Mouse (Mus musculus): Measurements from ENCODE around the gene Mif4gd. TPM values are rescaled to one million over a fixed set of nuclear protein-coding genes. Genes with fewer than 3 reads are reported as not detected.
"Not testable (repeated sequence)": the region's sequence is repeated elsewhere in the genome, so short reads cannot be mapped to it uniquely, and the experiment has no call there.

Gene Mif4gd
- total RNA-seq (2021) = 10 to 100 TPM; 38.3 to 38.7 TPM
- long read RNA-seq, experiment 1, transcript Mif4gd-201 (6 exons, 1,372 nt) = major isoform, 14 of 31 reads
- long read RNA-seq, experiment 1, partial matches to known transcripts = 3 of 31 reads
- long read RNA-seq, experiment 1, other reads (novel, unspliced or antisense) = 10 of 31 reads
- long read RNA-seq, experiment 2, transcript Mif4gd-201 (6 exons, 1,372 nt) = major isoform, 13 of 31 reads
- long read RNA-seq, experiment 2, transcript Mif4gd-202 (6 exons, 993 nt) = minor isoform, 6 of 31 reads
- long read RNA-seq, experiment 2, partial matches to known transcripts = 0 of 31 reads
- long read RNA-seq, experiment 2, other reads (novel, unspliced or antisense) = 11 of 31 reads

DNA sequence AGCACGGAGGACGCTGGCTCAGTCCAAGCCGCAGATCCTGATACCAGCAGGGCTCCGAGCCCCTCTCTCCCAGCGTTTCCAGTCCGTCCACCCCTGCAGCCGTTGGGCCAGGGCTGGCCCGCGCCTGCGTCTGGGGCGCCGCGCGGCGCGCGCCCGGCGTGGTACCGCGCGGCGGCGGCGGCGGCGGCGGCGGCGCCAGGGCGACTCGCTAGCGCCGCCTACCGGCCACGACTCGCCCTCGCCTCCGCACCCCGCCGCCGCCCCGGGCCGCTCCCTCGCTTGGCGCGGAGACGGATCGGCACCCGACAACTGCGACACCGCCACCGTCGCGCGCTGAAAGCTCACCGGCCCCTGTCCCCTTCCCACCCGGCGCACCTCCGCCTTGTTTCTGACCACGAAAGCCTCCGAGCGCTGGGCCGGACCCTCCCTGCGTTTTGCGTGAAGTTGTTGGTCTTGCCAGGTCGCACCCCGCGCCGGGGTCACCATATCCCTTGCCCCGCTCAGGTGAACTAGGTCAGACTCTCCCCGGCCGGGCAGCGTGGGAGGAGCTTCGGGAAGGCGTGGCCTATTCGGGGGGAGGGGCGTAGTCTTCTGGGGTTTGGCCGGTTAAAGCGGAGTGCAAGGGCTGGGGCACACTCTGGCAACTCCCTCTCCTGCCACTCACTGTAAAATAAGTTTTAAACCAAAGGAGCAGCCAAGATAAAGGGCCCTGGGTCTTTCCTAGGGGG lies at the start of gene Mif4gd:
Gene Mif4gd, minus strand, starts transcription at position 560 of the 728 bp plus-strand sequence.
- DNase-seq = peak; percentile 89

DNA sequence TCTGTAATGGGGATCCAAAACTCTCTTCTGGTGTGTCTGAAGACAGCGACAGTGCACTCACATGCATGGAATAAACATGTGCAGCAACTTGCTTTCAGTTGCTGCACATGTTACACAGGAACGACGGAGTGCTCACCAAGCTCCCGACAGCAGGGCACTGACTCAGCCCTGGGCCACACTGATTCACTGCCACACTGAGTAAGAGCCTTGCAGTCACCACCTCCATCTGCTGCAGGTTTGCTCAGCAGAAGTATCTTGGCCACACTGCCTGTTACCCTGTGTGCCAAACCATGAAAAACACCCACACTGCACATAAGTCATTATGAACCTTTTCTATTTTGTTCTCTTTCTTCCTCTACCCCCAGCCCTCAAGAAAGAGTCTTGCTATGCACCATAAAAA lies 47.6 kb upstream of the Mif4gd start:
- no peak for DNase-seq

DNA sequence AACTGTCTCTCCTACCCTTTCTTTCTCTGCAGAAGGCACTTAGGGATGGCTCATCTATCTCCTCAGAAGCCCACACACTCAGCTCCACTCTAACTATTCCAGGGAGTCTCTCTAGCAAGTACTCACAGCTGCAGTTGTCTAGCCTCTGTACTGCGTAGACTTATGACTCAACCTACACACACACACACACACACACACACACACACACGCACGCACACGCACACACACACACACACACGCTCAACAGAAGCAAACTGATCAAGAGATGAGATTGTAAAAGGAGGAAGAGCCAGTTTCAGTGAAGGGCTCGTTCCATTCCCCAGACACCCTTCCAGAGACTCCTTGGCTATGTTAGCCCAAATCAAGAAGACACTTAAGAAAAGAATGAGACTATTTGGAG lies 45.8 kb upstream of the Mif4gd start:
- no peak for DNase-seq

DNA sequence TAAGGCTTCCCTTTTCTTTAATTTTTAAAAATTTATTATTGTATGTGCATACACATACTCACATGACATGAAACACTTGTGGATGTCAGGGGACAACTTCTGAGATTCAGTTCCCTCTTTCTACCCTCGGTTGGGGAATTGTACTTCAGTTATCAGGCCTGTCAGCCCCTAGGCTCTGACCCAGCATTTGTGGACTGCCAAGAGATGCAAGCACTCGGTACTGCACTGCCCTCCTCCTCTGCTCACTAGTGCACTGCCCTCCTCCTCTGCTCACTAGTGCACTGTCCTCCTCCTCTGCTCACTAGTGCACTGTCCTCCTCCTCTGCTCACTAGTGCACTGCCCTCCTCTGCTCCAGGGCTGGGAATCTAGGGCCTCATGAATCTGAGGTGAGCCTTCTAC lies 41.4 kb upstream of the Mif4gd start:
- DNase-seq = no peak

DNA sequence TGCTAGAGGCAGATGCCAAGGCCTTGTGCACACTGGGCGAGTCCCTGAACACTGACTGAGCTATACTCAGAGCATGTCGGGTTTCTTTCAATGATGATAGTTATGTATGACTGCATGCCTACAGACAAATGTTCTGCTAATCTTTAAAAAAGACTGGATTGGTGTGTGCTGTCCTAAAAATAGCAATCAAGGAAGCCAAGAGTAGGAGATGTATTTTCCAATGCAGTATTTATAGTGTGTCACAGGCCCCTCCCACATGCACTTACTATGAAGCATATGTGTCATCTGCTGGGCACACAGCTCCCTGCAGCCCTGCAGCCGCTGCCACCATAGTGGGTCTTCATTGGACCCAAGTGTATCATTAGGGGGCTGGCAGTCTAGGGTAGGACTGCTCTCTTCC lies 40.4 kb upstream of the Mif4gd start:
- DNase-seq = no peak

DNA sequence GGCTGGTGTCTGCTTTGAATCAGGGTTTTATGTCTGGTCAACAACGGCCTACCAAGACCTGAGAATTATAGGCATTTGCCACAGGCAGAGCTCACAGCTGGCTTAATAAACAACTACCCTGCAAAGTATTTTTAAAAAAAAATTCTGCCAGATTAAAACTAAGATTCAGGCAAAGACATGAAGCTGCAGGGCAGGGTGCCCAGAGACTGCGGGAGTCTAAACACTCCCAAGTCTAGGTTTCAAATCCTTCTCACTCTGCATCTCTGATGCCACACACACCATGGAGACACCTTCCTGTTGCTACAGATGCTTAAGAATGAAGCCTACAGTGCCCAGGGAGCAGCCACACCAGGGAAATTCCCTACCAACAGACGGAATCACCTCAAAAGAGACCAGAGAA lies 38.9 kb upstream of the Mif4gd start:
- DNase-seq = no peak

DNA sequence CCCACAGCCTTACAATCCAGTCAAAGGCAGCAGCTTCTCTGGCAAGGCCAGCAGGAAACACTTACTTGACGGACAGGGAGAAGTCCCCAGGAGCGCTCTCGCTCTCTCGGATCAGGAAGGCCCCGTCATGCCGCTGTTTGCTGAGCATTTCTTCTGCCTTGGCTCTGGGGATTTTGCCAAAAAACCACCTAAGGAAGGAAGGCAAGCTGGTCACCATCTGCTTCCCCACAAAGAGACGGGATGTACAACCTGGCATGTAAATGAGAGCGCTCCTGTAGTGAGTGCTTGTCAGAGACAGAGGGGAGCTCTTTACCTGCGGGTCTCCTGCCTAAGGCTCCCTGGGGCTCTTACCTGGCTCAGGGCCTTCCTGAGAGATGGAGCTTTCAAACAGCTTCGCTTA lies 36.9 kb upstream of the Mif4gd start:
- no peak for DNase-seq

DNA sequence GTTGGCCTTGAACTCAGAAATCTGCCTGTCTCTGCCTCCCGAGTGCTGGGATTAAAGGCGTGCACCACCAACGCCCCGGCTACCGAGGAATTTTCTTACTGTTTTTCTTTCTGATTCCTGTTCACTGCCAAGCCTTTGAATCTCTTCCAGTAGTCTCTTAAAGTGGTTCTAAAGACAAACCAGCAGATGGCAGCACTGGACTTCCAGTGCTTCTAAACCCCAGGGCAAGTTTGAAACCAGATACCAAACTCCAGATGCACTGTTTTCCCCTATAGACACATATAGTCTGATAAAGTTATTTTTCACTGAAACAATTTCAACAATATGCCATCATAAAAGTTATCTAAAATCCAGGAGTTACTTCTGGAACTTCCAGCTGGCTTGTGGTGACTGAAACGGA lies 34.7 kb upstream of the Mif4gd start:
- peak; percentile 54 for DNase-seq

DNA sequence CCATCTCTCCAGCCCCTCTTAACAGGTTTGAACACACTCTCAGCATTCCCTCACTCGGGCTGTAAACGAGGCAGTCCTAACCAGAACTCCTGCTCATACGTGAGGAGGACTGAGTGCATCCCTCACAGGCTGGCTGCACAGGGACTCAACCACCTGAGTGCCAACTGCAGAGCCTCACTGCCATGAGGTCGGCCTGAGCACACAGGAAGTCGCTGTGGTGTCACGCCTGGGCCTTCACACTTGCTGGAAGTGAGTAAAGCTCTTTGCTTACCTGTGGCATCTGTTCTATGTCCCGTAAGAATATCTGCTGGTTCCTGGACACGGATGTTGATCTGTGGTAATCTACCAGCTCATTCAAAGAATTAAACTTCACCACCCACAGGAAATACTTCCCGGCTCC lies 33.7 kb upstream of the Mif4gd start:
- no peak for DNase-seq

DNA sequence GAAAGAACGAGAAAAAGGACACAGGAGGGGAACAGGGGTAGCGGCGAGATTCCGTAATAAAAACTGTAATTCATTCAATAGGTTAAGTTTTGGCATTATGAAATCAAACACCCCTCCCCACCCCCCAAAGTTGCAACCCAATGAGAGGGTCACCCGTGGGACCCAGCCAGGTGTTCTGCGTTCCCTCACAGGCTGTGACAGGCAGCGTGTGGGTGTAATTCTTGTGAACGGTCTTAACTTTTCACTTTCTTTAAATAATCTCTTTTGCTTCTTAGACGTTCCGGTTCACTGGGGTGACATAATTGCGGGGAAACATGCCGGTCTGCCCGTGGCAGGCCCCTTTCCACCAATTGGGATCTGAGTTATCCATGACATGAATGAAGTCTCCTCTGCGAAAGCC lies 32.7 kb upstream of the Mif4gd start:
- not testable (repeated sequence) for DNase-seq

DNA sequence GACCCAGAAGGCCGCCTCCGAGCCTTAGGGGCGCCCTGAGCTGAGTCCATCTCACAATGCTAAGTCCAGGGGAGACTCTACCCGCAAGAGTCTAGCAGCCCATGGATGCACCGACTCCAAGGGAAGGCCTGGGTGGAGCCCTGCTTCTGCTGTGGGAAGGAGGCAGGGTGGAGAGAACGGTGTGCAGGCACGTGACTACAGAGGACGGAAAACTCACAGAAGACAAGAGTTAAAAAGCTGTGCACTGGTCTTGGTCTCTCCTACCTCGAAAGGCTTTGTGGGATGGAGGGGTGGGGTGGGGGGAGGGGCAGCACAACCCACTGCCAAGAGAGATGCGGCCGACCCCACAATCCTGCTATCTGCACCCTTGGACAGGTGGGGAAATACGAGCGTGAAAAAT lies 31.5 kb upstream of the Mif4gd start:
- DNase-seq = no peak

DNA sequence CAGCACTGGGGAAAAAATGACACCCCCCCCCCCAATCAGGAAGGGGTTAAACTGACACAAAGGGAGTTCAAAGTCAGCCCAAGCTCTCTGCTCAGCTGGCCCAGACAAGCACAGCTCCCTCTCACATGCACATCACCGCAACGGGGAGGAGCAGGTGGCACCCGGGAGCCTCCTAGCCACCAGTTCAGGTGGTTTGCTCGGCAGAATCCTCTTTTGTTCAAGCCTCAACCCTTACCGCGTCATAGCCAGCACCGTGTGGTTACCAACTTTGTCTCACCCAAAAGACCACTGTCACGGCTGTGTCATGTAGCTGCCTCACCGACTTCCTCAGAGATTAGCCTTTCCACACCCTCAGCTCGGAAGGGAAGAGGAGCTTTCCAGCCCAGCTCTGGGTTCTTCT lies 30.5 kb upstream of the Mif4gd start:
- DNase-seq = no peak

DNA sequence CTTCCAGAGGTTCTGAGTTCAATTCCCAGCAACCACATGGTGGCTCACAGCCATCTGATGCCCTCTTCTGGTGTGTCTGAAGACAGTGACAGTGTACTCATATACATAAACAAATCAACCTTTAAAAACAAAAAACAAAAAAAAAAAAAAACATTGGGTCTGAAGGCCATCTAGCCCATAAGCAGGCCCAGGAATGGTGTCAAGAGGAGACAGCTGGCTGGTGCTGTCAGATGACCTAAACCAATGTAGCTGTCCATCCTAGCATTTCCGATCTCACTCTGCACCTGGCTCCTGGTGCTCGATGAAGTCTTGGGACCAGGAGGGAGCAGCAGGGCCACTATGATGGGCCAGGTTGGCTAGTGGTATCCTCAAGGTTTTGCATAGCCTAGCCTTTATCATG lies 29.9 kb upstream of the Mif4gd start:
- no peak for DNase-seq

DNA sequence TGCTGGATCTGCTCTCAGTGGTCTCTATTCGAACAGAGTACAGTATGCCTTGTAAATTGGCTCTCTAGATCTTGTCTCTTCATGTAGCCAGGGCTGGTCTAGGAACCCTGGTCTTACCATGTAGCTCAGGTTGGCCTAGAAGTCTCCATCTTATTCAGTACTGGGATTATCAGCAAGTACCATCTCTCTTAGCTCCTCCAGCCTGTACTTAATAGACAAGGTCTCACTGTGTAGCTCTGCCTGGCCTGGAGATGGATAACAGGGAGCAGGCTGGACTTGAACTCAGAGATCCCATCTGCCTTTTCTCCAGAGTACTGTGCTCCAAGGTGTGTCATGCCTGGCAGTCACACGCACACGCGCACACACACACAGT lies 28.9 kb upstream of the Mif4gd start:
- no peak for DNase-seq

DNA sequence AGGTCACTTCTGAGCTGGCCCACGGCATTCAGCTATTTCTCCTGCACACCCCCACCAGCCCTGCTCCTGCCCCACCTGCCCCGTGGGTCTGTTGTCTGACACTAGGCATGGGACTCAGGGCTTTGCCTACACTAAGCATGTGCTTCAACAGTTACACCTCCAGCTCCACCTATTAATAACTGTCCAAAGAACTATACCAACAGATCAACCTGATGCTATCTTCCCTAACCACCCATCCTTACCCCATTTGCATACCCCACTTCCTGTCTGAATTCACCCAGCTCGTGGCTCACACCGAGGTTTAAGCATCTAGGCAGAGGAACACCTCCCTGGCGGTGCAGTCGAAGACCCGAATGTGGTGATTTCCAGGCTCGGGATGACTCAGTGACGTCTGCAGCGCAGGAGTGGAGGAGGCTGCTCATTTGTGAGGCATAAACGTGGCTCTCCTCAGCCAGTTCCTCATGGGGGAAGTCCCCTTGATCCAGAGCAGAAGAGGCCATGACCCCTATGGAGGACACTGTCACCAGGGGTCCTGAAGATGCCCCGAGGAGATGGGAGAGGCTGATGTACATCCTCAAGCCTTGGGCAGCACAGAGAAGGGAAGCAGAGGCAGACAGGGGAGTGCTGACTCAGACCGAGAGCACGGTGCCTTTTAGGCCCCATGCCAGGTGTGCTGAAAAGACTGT lies 28.4 kb upstream of the Mif4gd start:
- DNase-seq = no peak

DNA sequence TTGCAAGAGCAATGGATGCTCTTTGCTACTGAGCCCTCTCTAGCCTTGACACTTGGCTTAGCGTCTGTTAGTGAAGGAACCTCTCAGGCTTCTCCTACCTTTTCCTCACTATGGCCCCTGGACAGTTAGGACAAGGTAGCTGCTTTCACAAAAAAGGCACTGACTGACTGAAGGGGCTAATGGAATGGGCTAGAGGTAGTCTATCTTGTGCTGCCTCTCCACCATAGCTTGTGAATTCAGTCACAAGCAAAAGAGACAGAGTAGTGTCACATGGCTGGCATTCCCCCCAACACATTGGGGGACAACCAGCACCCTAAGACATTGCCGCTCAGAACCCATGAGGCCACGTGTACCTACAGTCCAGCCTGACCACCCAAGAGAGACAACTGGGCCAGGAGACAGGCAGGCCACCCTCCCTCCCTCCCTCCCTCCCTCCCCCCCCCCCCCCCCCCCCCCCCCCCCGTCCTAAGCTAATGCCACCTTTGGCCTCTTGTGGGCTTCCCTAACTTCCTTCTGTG lies 27.6 kb upstream of the Mif4gd start:
- no peak for DNase-seq

DNA sequence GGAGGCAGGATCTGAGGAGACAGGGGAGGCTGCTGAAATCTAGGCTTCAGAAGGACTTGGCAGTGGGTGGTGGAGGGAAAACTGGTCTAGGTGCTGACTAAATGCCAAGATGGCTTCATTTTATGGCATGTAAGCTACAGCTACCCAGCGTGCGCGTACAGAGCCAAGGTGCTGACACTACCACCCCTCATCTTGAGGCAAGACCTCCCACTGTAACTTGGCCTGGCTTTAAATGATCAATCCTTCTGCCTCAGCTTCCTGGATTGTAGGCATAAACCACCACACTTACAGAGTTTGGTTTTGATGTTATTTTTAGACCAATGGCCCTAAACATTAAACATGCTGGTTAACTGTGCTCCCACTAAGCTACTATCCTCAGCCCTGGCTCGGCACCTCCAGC lies 26.8 kb upstream of the Mif4gd start:
- DNase-seq = no peak

DNA sequence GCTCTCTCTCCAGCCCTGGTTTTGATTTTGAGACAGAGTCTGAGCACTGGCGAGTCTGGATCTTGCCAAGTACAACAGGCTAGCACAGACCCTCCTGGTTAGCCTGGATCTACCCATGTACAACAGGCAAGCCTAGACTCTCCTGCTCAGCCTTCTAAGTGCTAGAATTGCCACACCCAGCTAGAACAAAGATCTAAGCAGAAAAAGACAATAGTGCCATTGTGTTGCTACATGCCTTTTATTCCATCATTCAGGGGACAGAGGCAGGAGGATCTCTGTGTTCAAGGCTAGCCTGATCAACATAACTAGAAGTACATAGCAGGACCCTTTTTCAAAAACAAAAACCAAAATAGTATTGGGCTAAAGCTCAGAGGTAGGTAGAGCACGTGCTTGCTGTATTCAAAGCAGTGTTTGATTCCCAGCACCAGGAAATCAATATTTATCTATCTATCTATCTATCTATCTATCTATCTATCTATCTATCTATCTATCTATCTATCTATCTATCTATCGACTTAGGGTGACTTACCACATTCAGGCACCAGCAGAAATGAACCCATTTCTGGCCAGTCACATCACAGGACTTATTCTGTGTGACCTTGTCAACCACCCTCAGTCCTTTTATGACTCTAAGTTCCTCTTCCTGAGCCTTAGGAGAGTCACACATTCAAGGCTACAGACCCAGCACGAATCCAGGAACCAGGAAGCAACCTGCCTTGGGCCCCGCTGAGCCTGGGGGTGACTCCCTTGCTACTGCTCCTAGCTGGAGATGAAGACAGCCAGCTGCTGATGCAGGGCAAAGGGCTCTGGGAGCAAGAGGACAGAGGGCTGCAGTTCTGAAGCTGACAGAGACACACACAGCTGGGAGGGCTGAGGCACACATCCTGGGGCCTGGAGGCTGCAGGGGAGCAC lies 26.0 kb upstream of the Mif4gd start:
- no peak for DNase-seq

DNA sequence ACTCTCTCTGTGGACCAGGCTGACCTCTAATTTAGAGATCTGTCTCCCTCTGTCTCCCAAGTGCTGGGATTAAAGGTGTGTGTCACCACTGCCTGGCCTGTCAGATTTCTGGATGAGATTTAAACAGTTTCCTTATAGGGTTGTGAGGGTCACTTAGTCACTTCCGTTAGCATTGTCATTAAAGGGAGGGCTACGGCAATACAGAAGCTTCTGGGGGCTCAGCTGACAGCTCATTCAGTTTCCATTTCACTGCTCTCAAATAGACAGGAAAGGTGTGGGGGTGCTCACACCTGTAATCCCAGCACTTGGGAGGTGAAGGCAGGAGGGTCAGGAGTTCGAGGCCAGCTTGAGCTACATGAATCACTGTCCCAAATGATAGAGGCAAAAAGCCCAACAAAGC lies 24.2 kb upstream of the Mif4gd start:
- no peak for DNase-seq

DNA sequence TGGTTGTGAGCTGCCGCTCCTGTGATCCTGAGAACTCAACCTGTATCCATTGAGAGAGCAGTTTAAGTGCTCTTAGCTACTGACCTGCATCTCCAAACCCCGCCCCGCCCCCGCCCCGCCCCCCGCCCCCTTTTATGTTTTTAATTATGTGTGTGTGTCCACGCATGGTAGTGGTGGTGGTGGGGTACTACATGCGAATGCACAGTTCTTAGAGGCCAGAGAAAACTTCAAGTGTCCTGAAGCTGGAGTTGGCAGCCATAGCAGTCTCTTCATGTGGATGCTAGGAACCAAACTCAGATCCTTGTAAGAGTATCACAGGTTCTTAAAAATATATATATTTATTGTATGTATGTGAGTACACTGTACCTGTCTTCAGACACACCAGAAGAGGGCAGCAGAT lies 22.7 kb upstream of the Mif4gd start:
- DNase-seq = no peak

DNA sequence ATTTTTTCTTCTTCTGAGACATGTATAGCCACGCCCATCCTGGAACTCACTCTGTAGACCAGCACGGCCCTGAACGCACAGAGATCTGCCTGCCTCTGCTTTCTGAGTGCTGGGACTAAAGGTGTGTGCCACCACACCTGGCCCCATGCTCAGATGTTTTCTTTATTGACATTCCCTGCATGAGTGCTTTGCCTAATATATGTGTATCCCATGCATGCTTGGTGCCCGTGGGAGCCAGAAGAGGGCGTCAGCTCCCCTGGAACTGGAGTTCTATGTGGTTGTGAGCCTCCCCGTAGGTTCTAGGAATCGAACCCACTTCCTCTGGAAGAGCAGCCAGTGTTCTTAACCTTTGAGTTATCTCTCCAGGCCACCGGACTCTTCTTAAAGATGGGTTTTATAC lies 22.3 kb upstream of the Mif4gd start:
- no peak for DNase-seq

DNA sequence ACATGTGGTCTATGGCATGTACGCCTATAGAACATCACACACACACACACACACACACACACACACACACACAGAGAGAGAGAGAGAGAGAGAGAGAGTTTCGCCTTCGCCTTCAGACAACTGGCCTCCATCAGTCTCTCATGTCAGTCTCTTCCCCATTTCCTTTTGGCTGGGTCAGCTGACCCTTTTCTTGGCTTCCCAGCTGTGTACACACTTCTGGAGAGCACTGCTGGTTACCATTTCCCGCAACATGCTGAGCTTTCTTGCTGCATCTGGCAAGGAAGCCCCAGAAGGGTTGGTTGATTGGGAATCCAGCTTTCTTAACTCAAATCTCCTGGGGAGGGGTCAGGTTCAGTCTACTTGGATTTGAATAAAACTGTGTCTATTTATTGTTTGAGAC lies 21.3 kb upstream of the Mif4gd start:
- no peak for DNase-seq
